Comparison of ENCODE assay signal across 8 mouse cellular contexts in genomic region chr13:59674761-59675150, GRCm38 (mm10). TPM values are rescaled to one million over a fixed set of nuclear protein-coding genes. Genes with fewer than 3 reads are reported as not detected.
DNase-seq lines count a peak whose midpoint lies in the region; ATAC-seq and TF ChIP-seq lines count a peak whose summit lies in the region.

No protein-coding gene starts in this region.

- intact Hi-C loops in left cerebral cortex, postnatal 10 days (cut with DNase I), result loop anchor here (5.0 kb wide), 1 partner anchor 53 kb away; no protein-coding TSS in a partner anchor
- intact Hi-C loops in gastrocnemius, postnatal 14 days (cut with DNase I; ENCODE audit: low total_unique reads), result no loop called here

- no peak for TF ChIP-seq POLR2A in MEL (IDR thresholded peaks at IDR 0.05; ENCODE audit: control insufficient read depth in 1 of 2, insufficient read depth in 1 of 2, low read depth in 1 of 2, low read length in 2 of 2, poor library complexity in 1 of 2)

- H3K4me2 ChIP-seq in embryonic facial prominence, embryonic 14.5 days (ENCODE audit: low read depth, low read length), result peak overlapping the region; percentile 81
- H3K4me2 ChIP-seq in intestine, embryonic 14.5 days (ENCODE audit: low read length), result peak overlapping the region; percentile 74

- WGBS in embryonic facial prominence, embryonic 14.5 days, result 1% methylated on average over 13 of the region's 13 CpGs
- WGBS in intestine, embryonic 14.5 days, result 2% methylated on average over 13 of the region's 13 CpGs

- peak overlapping the region; percentile 79 to 99 for H3K4me3 ChIP-seq in MEL (ENCODE audit: control insufficient read depth in 1 of 2, insufficient read depth in 1 of 2, low read depth in 2 of 2, low read length in 2 of 2)
- peak overlapping the region; percentile 78 for H3K4me3 ChIP-seq in embryonic facial prominence, embryonic 14.5 days (ENCODE audit: low read depth, low read length)
- H3K4me3 ChIP-seq in intestine, embryonic 14.5 days (ENCODE audit: low read depth, low read length), result peak overlapping the region; percentile 56
- peak overlapping the region; percentile 93 for H3K4me3 ChIP-seq in megakaryocyte, embryonic 14.5 days (replicated peaks)

- TF ChIP-seq CTCF in MEL (IDR thresholded peaks at IDR 0.05 in 2 of 3, conservative IDR thresholded peaks at IDR 0.05 in 1 of 3; ENCODE audit: control insufficient read depth in 1 of 3, insufficient read depth in 1 of 3, low read depth in 2 of 3, low read length in 3 of 3, poor library complexity in 1 of 3, severe bottlenecking in 1 of 3), result no peak

- peak overlapping the region; percentile 76 for H3K9ac ChIP-seq in MEL (ENCODE audit: control insufficient read depth, low read depth, low read length, poor library complexity, severe bottlenecking)
- H3K9ac ChIP-seq in embryonic facial prominence, embryonic 14.5 days (ENCODE audit: low read depth, low read length), result peak overlapping the region; percentile 81
- H3K9ac ChIP-seq in intestine, embryonic 14.5 days (ENCODE audit: low read length), result peak overlapping the region; percentile 72

- H3K79me2 ChIP-seq in MEL (ENCODE audit: control insufficient read depth, insufficient read depth, low read length, poor library complexity), result peaks cover 21% of the 10 kb centered on the region

- DNase-seq in frontal cortex, postnatal 25 days (ENCODE audit: low spot score in 2 of 2), result no peak
- no peak for DNase-seq in MEL (ENCODE audit: low read depth, low spot score)
- DNase-seq in embryonic facial prominence, embryonic 14.5 days (ENCODE audit: low spot score), result peak; percentile 33
- peak; percentile 76 for DNase-seq in intestine, embryonic 14.5 days (ENCODE audit: low spot score)
- DNase-seq in left cerebral cortex, postnatal 10 days (ENCODE audit: extremely low spot score in 1 of 2, low spot score in 2 of 2), result no peak
- no peak for DNase-seq in gastrocnemius, postnatal 14 days

- no peaks in the 10 kb centered on the region for H3K27me3 ChIP-seq in MEL (ENCODE audit: control insufficient read depth in 1 of 2, insufficient read depth in 2 of 2, low read length in 2 of 2)
- H3K27me3 ChIP-seq in embryonic facial prominence, embryonic 14.5 days (replicated peaks; ENCODE audit: control insufficient read depth, insufficient read depth, low read length), result no peaks in the 10 kb centered on the region
- H3K27me3 ChIP-seq in intestine, embryonic 14.5 days (replicated peaks; ENCODE audit: control insufficient read depth, insufficient read depth, low read length), result no peaks in the 10 kb centered on the region
- peaks cover 14% of the 10 kb centered on the region for H3K27me3 ChIP-seq in megakaryocyte, embryonic 14.5 days (replicated peaks)

- no peak for TF ChIP-seq RAD21 in MEL (IDR thresholded peaks at IDR 0.05; ENCODE audit: low read depth, low read length)

- H3K9me3 ChIP-seq in MEL (replicated peaks; ENCODE audit: insufficient read depth, low read length), result no peaks in the 10 kb centered on the region
- H3K9me3 ChIP-seq in embryonic facial prominence, embryonic 14.5 days (ENCODE audit: control insufficient read depth, low read length), result no peaks in the 10 kb centered on the region
- H3K9me3 ChIP-seq in intestine, embryonic 14.5 days (ENCODE audit: control insufficient read depth, low read length), result no peaks in the 10 kb centered on the region
- H3K9me3 ChIP-seq in megakaryocyte, embryonic 14.5 days, result no peaks in the 10 kb centered on the region

- no peak for TF ChIP-seq EP300 in MEL (IDR thresholded peaks at IDR 0.05; ENCODE audit: low read depth in 1 of 2, low read length in 2 of 2)

- ATAC-seq in frontal cortex, adult (ENCODE audit: low TSS enrichment), result peak; percentile 27
- no peak for ATAC-seq in embryonic facial prominence, embryonic 14.5 days (ENCODE audit: low read depth)
- peak; percentile 45; the same call in 1 of the 2 replicates for ATAC-seq in intestine, embryonic 14.5 days (replicated peaks; ENCODE audit: low FRiP score, low TSS enrichment, low read depth)

- H3K4me1 ChIP-seq in MEL (ENCODE audit: control insufficient read depth in 1 of 2, insufficient read depth in 2 of 2, low read length in 2 of 2), result peaks cover 12 to 28% of the 10 kb centered on the region in 2 experiments
- peaks cover 16% of the 10 kb centered on the region for H3K4me1 ChIP-seq in embryonic facial prominence, embryonic 14.5 days (ENCODE audit: control insufficient read depth, insufficient read depth, low read length)
- H3K4me1 ChIP-seq in intestine, embryonic 14.5 days (replicated peaks; ENCODE audit: control insufficient read depth, insufficient read depth, low read length), result peaks cover 13% of the 10 kb centered on the region
- H3K4me1 ChIP-seq in megakaryocyte, embryonic 14.5 days, result peaks cover 43% of the 10 kb centered on the region

- H3K27ac ChIP-seq in MEL (ENCODE audit: control insufficient read depth, low read depth, low read length), result peak overlapping the region; percentile 45
- peak overlapping the region; percentile 67 for H3K27ac ChIP-seq in embryonic facial prominence, embryonic 14.5 days (replicated peaks; ENCODE audit: low read depth, low read length)
- peak overlapping the region; percentile 78 for H3K27ac ChIP-seq in intestine, embryonic 14.5 days (ENCODE audit: low read depth)

- H3K36me3 ChIP-seq in MEL (ENCODE audit: control insufficient read depth in 1 of 2, insufficient read depth in 2 of 2, low read length in 2 of 2), result peaks cover 0 to 18% of the 10 kb centered on the region in 2 experiments; a peak in 2 of 4 replicates
- H3K36me3 ChIP-seq in embryonic facial prominence, embryonic 14.5 days (ENCODE audit: control insufficient read depth, insufficient read depth, low read length), result no peaks in the 10 kb centered on the region
- H3K36me3 ChIP-seq in intestine, embryonic 14.5 days (ENCODE audit: control insufficient read depth, insufficient read depth, low read length), result no peaks in the 10 kb centered on the region
- H3K36me3 ChIP-seq in megakaryocyte, embryonic 14.5 days (replicated peaks; ENCODE audit: low read length), result no peaks in the 10 kb centered on the region

TF ChIP-seq in MEL, 35 proteins besides CTCF, POLR2A, EP300 and RAD21 (continues in another document):
- no peak for TF ChIP-seq MAFK (IDR thresholded peaks at IDR 0.05; ENCODE audit: borderline replicate concordance, low read depth, low read length)
- 0 out of 2 replicates have a peak, but pooled peaks have one; percentile 7 for TF ChIP-seq MYB (IDR thresholded peaks at IDR 0.05; ENCODE audit: low read depth, low read length)
- peak; percentile 17; the same call in 1 of the 2 replicates for TF ChIP-seq MAX (IDR thresholded peaks at IDR 0.05; ENCODE audit: low read length)
- no peak for TF ChIP-seq TCF12 (IDR thresholded peaks at IDR 0.05; ENCODE audit: low read depth, low read length)

RNA-seq across cellular contexts. Expression of gene Golm1, which starts 0.9 kb away (rescaled TPM):
- 22.1 and 23.6 TPM in 2 replicates for total RNA-seq in MEL (2012; rRNA removed)
- polyA plus RNA-seq in MEL (2012; ENCODE audit: insufficient read depth in 1 of 2, insufficient read length in 2 of 2, low read depth in 1 of 2, low replicate concordance in 2 of 2, missing spikeins in 1 of 2), result 10 to 100 TPM in 1 of 2 experiments, not detected in 1; 26.8 TPM
- 42.3 and 48.4 TPM in 2 replicates for polyA plus RNA-seq in embryonic facial prominence, embryonic 14.5 days (2014; fragmentation: Nextera tagmentation; extraction: Ambion mirVana)
- polyA plus RNA-seq in intestine, embryonic 14.5 days (2014; fragmentation: Nextera tagmentation; extraction: Ambion mirVana), result 86.5 and 88.7 TPM in 2 replicates
- polyA plus RNA-seq in megakaryocyte, embryonic 14.5 days (2012; ENCODE audit: insufficient read depth, low replicate concordance), result 1.9 and 3.4 TPM in 2 replicates
- 10 to 100 TPM; 15.5 to 15.9 TPM for total RNA-seq in left cerebral cortex, postnatal 10 days (2021)
- total RNA-seq in gastrocnemius, postnatal 14 days (2021), result 10 to 100 TPM in 1 of 2 experiments, 1 to 10 TPM in 1; 9.3 to 10.1 TPM

RNA-seq across cellular contexts. Expression of gene 4921517D22Rik, which starts 19.2 kb away (rescaled TPM):
- not detected in 2 replicates for total RNA-seq in MEL (2012; rRNA removed)
- not detected for polyA plus RNA-seq in MEL (2012; ENCODE audit: insufficient read depth in 1 of 2, insufficient read length in 2 of 2, low read depth in 1 of 2, low replicate concordance in 2 of 2, missing spikeins in 1 of 2)
- not detected in 2 replicates for polyA plus RNA-seq in embryonic facial prominence, embryonic 14.5 days (2014; fragmentation: Nextera tagmentation; extraction: Ambion mirVana)
- polyA plus RNA-seq in intestine, embryonic 14.5 days (2014; fragmentation: Nextera tagmentation; extraction: Ambion mirVana), result not detected in 2 replicates
- not detected in 2 replicates for polyA plus RNA-seq in megakaryocyte, embryonic 14.5 days (2012; ENCODE audit: insufficient read depth, low replicate concordance)
- not detected for total RNA-seq in left cerebral cortex, postnatal 10 days (2021)
- not detected for total RNA-seq in gastrocnemius, postnatal 14 days (2021)

RNA-seq across cellular contexts. Expression of gene Spata31d1a, which starts 35.4 kb away (rescaled TPM):
- total RNA-seq in MEL (2012; rRNA removed), result not detected in 2 replicates
- under 1 TPM in 1 of 2 experiments, not detected in 1; 0.03 TPM for polyA plus RNA-seq in MEL (2012; ENCODE audit: insufficient read depth in 1 of 2, insufficient read length in 2 of 2, low read depth in 1 of 2, low replicate concordance in 2 of 2, missing spikeins in 1 of 2)
- polyA plus RNA-seq in embryonic facial prominence, embryonic 14.5 days (2014; fragmentation: Nextera tagmentation; extraction: Ambion mirVana), result 0.22 TPM in 1 of 2 replicates, not detected in the other
- polyA plus RNA-seq in intestine, embryonic 14.5 days (2014; fragmentation: Nextera tagmentation; extraction: Ambion mirVana), result 0.07 TPM in 1 of 2 replicates, not detected in the other
- polyA plus RNA-seq in megakaryocyte, embryonic 14.5 days (2012; ENCODE audit: insufficient read depth, low replicate concordance), result not detected in 2 replicates
- under 1 TPM; 0.19 to 0.20 TPM for total RNA-seq in left cerebral cortex, postnatal 10 days (2021)
- total RNA-seq in gastrocnemius, postnatal 14 days (2021), result not detected

RNA-seq across cellular contexts. Expression of gene Spata31d1b, which starts 37.3 kb away (rescaled TPM):
- total RNA-seq in MEL (2012; rRNA removed), result not detected in 2 replicates
- polyA plus RNA-seq in MEL (2012; ENCODE audit: insufficient read depth in 1 of 2, insufficient read length in 2 of 2, low read depth in 1 of 2, low replicate concordance in 2 of 2, missing spikeins in 1 of 2), result not detected
- polyA plus RNA-seq in embryonic facial prominence, embryonic 14.5 days (2014; fragmentation: Nextera tagmentation; extraction: Ambion mirVana), result 0.04 and 0.06 TPM in 2 replicates
- polyA plus RNA-seq in intestine, embryonic 14.5 days (2014; fragmentation: Nextera tagmentation; extraction: Ambion mirVana), result not detected in 2 replicates
- polyA plus RNA-seq in megakaryocyte, embryonic 14.5 days (2012; ENCODE audit: insufficient read depth, low replicate concordance), result not detected in 2 replicates
- not detected for total RNA-seq in left cerebral cortex, postnatal 10 days (2021)
- total RNA-seq in gastrocnemius, postnatal 14 days (2021), result not detected

RNA-seq across cellular contexts. Expression of gene Spata31d1d, which starts 56.8 kb away (rescaled TPM):
- total RNA-seq in MEL (2012; rRNA removed), result not detected in 2 replicates
- polyA plus RNA-seq in MEL (2012; ENCODE audit: insufficient read depth in 1 of 2, insufficient read length in 2 of 2, low read depth in 1 of 2, low replicate concordance in 2 of 2, missing spikeins in 1 of 2), result not detected
- polyA plus RNA-seq in embryonic facial prominence, embryonic 14.5 days (2014; fragmentation: Nextera tagmentation; extraction: Ambion mirVana), result not detected in 2 replicates
- polyA plus RNA-seq in intestine, embryonic 14.5 days (2014; fragmentation: Nextera tagmentation; extraction: Ambion mirVana), result not detected in 2 replicates
- 0.04 TPM in 1 of 2 replicates, not detected in the other for polyA plus RNA-seq in megakaryocyte, embryonic 14.5 days (2012; ENCODE audit: insufficient read depth, low replicate concordance)
- total RNA-seq in left cerebral cortex, postnatal 10 days (2021), result not detected
- not detected for total RNA-seq in gastrocnemius, postnatal 14 days (2021)

Comparison
In these comparisons a context has a peak if more than half of its experiments do, and no peak if none do; other contexts are left out.
1. DNase-seq: peak in embryonic facial prominence, embryonic 14.5 days (single experiment) and intestine, embryonic 14.5 days (single experiment); none in frontal cortex, postnatal 25 days (0 of 2), MEL (single experiment), left cerebral cortex, postnatal 10 days (0 of 2) and gastrocnemius, postnatal 14 days (single experiment).
2. Peak in every context shown above with its lines, with median percentiles within 50 percentile points of each other: H3K27ac ChIP-seq, H3K4me3 ChIP-seq and H3K9ac ChIP-seq.